Mouse (Mus musculus): Measurements from ENCODE around the gene Tox2. TPM values are rescaled to one million over a fixed set of nuclear protein-coding genes. Genes with fewer than 3 reads are reported as not detected.

Tox2 gene
- total and polyA plus RNA-seq, 2 experiments from 2014 or later = 8.0 to 35.2 TPM

DNA sequence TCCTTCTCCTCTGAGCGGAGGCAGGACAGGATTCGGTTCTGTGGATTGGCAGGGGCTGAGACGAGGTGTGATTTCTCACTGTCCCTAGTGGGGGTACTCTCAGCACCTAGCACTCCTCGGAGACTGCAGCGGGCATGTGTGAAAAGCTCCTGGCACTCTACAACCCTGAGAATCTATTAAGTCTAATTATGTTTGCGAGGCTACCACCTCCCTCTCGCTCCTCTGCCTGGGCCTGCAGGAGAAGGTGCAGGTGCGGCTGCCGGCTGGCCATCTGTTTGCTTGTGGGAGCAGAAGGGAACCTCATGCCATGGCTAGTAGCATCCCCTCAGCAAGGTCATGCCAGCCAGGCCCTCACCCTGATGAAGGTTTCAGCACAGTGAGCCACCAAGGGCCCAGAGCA is 100.1 kb downstream of the Tox2 start:
- no peak for DNase-seq
- no peak overlapping the region for H3K4me2 ChIP-seq (ENCODE audit: low read depth)
- H3K4me3 ChIP-seq (ENCODE audit: low read depth, low read length) = no peak overlapping the region
- H3K9ac ChIP-seq = no peak overlapping the region
- peaks cover 29% of the 10 kb centered on the region for H3K27me3 ChIP-seq (ENCODE audit: insufficient read depth, low read length)
- no peak overlapping the region for H3K27ac ChIP-seq (ENCODE audit: low read depth, low read length)
- WGBS = 42% methylated on average over 9 of the region's 9 CpGs
- ATAC-seq = no peak
- H3K4me1 ChIP-seq (ENCODE audit: insufficient read depth) = peaks cover 11% of the 10 kb centered on the region; the same call in 1 of the 2 replicates
- no peaks in the 10 kb centered on the region for H3K36me3 ChIP-seq (ENCODE audit: insufficient read depth)
- TF ChIP-seq CTCF (IDR thresholded peaks at IDR 0.05; ENCODE audit: low read depth) = no peak
- no peaks in the 10 kb centered on the region for H3K9me3 ChIP-seq (ENCODE audit: low read length)

DNA sequence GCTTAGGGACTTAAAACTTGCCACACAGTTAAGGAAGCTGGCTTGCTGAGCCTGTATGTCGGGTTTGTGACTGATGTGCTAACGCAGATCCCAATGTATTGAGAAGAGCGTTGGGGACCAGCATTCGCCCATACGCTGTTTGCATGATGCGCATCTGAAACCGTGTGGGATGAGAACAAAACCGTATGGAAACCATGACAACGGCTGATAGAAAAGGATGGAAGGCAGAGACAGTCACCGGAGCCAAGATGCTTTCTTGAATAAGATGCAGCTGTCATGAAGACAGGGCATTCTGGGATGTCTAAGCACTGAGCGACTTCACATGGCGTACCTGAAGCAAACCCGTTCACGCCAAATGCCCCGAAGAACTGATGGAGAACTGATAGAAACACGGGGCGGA is 106.5 kb downstream of the Tox2 start:
- 61% methylated on average over 17 of the region's 17 CpGs for WGBS
- ATAC-seq (peak; percentile 76), DNase-seq (peak; percentile 74)
- H3K9me3 ChIP-seq (ENCODE audit: low read length) = no peaks in the 10 kb centered on the region
- no peak overlapping the region for H3K4me3 ChIP-seq (ENCODE audit: low read depth, low read length)
- H3K9ac ChIP-seq = no peak overlapping the region
- peaks cover 7% of the 10 kb centered on the region; the same call in 1 of the 2 replicates for H3K27me3 ChIP-seq (ENCODE audit: insufficient read depth, low read length)
- no peak overlapping the region for H3K4me2 ChIP-seq (ENCODE audit: low read depth)
- H3K4me1 ChIP-seq (ENCODE audit: insufficient read depth) = 0 out of 2 replicates have a peak, but pooled peaks cover 2% of the 10 kb centered on the region
- TF ChIP-seq CTCF (IDR thresholded peaks at IDR 0.05; ENCODE audit: low read depth) = no peak
- 0 out of 2 replicates have a peak overlapping the region, but pooled peaks have one; percentile 30 for H3K27ac ChIP-seq (ENCODE audit: low read depth, low read length)
- no peaks in the 10 kb centered on the region for H3K36me3 ChIP-seq (ENCODE audit: insufficient read depth)

DNA sequence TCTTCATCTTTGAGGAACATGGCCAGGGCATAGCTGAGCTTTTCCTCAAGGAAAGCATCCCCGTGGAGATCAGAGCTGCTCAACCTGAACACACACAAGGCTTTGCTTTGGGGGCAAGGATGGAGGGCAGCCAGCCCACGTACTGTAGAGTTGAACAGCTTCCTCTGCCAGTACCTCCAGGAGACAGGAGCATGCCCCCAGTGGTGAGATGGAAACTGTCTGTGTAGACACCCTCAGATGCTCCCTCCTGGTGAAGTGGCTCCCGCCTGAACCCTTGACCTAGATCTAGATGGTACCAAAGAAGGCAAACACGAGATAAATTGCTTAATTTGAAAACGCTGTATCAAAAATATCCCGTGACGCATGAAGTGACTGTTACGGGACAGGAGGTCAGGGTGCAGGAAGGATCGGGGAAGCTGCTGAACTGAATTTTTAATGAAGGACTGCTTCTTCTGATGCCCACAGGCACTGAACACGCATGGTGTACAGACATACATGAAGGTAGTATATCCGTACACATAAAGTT is 107.3 kb downstream of the Tox2 start:
- Histone ChIP-seq H3K27me3 (ENCODE audit: insufficient read depth, low read length) (peaks cover 3% of the 10 kb centered on the region; the same call in 1 of the 2 replicates), H3K27ac (ENCODE audit: low read depth, low read length) (no peak overlapping the region), H3K9ac (no peak overlapping the region), H3K4me3 (ENCODE audit: low read depth, low read length) (no peak overlapping the region), H3K9me3 (ENCODE audit: low read length) (no peaks in the 10 kb centered on the region), H3K4me1 (ENCODE audit: insufficient read depth) (0 out of 2 replicates have a peak, but pooled peaks cover 2% of the 10 kb centered on the region), H3K36me3 (ENCODE audit: insufficient read depth) (no peaks in the 10 kb centered on the region), H3K4me2 (ENCODE audit: low read depth) (no peak overlapping the region)
- ATAC-seq (no peak; the same call in 1 of the 2 replicates), DNase-seq (no peak)
- TF ChIP-seq CTCF (IDR thresholded peaks at IDR 0.05; ENCODE audit: low read depth) = peak; percentile 31; the same call in 1 of the 2 replicates
- 81% methylated on average over 11 of the region's 11 CpGs for WGBS

DNA sequence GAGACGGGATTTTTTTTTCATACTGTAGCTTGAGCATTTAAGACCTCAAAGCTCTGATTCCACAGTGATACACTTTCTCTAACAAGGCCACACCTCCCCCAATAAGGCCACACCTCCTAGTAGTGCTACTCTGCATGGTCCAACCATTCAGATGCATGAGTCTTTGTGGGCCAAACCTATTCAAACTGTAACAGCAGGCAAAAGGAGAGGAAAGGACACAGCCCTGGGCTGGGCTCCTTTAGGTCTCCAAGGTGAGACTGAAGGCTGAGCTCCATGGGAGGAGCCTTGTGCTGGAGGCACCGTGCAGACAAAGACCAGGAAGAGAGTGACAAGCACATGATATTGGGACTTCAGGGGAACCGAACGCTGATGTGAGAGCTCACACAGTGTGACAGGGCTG is 114.4 kb downstream of the Tox2 start:
- ATAC-seq (no peak), DNase-seq (no peak)
- no peaks in the 10 kb centered on the region; the same call in 1 of the 2 replicates for H3K36me3 ChIP-seq (ENCODE audit: insufficient read depth)
- 80% methylated on average over 4 of the region's 4 CpGs for WGBS
- TF ChIP-seq CTCF (IDR thresholded peaks at IDR 0.05; ENCODE audit: low read depth) = no peak
- no peak overlapping the region for H3K27ac ChIP-seq (ENCODE audit: low read depth, low read length)
- H3K27me3 ChIP-seq (ENCODE audit: insufficient read depth, low read length) = no peaks in the 10 kb centered on the region
- no peaks in the 10 kb centered on the region for H3K9me3 ChIP-seq (ENCODE audit: low read length)
- H3K4me3 ChIP-seq (ENCODE audit: low read depth, low read length) = no peak overlapping the region
- no peak overlapping the region for H3K4me2 ChIP-seq (ENCODE audit: low read depth)
- H3K4me1 ChIP-seq (ENCODE audit: insufficient read depth) = no peaks in the 10 kb centered on the region
- H3K9ac ChIP-seq = no peak overlapping the region

DNA sequence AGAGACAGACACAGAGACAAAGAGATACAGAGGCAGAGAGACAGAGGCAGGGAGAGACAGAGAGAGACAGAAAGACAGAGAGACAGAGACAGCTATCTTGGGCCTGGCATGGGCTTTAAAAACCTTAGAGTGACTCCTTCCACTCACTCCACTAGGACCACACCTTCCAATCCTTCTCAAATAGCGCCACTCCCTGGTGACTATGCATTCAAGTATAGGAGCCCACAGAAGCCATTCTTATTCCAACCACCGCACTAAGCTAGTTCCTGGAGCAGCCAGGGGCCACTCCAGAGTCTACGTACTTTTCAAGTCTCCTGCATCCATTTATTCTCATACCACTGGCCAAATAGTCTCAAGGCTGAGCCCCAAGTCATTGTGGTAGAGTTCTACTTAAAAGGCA is 115.9 kb downstream of the Tox2 start:
- DNase-seq (no peak), ATAC-seq (no peak; the same call in 1 of the 2 replicates)
- H3K9ac ChIP-seq = no peak overlapping the region
- no peaks in the 10 kb centered on the region for H3K4me1 ChIP-seq (ENCODE audit: insufficient read depth)
- 77% methylated on average over 3 of the region's 3 CpGs for WGBS
- no peak overlapping the region for H3K4me3 ChIP-seq (ENCODE audit: low read depth, low read length)
- no peak overlapping the region for H3K4me2 ChIP-seq (ENCODE audit: low read depth)
- no peaks in the 10 kb centered on the region; the same call in 1 of the 2 replicates for H3K36me3 ChIP-seq (ENCODE audit: insufficient read depth)
- TF ChIP-seq CTCF (IDR thresholded peaks at IDR 0.05; ENCODE audit: low read depth) = peak; percentile 47
- no peaks in the 10 kb centered on the region for H3K9me3 ChIP-seq (ENCODE audit: low read length)
- H3K27ac ChIP-seq (ENCODE audit: low read depth, low read length) = no peak overlapping the region
- H3K27me3 ChIP-seq (ENCODE audit: insufficient read depth, low read length) = no peaks in the 10 kb centered on the region

DNA sequence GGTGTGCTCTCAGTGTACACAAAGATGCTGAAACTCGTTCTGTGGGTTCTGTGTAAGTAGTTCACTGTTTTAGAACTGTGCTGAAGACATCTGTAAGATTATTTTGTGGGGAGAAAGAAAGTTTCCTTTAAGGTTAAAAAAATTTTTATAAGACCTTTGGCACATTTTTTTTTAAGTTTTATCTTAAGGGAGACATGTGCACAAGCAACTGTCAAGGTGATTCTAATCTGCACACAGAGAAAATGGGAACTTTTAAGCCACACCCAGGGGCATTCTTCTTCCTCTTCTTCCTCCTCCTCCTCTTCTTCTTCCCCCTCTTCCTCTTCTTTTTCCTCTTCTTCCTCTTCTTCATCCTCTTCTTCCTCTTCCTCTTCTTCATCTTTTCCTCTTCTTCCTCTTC is 120.2 kb downstream of the Tox2 start:
- Histone ChIP-seq H3K9ac (no peak overlapping the region), H3K36me3 (ENCODE audit: insufficient read depth) (no peaks in the 10 kb centered on the region), H3K4me1 (ENCODE audit: insufficient read depth) (no peaks in the 10 kb centered on the region), H3K4me3 (ENCODE audit: low read depth, low read length) (no peak overlapping the region), H3K9me3 (ENCODE audit: low read length) (no peaks in the 10 kb centered on the region), H3K4me2 (ENCODE audit: low read depth) (no peak overlapping the region), H3K27me3 (ENCODE audit: insufficient read depth, low read length) (0 out of 2 replicates have a peak, but pooled peaks cover 8% of the 10 kb centered on the region), H3K27ac (ENCODE audit: low read depth, low read length) (no peak overlapping the region)
- DNase-seq (no peak), ATAC-seq (no peak)
- no peak for TF ChIP-seq CTCF (IDR thresholded peaks at IDR 0.05; ENCODE audit: low read depth)
- 45% methylated on average over 1 of the region's 1 CpGs for WGBS

DNA sequence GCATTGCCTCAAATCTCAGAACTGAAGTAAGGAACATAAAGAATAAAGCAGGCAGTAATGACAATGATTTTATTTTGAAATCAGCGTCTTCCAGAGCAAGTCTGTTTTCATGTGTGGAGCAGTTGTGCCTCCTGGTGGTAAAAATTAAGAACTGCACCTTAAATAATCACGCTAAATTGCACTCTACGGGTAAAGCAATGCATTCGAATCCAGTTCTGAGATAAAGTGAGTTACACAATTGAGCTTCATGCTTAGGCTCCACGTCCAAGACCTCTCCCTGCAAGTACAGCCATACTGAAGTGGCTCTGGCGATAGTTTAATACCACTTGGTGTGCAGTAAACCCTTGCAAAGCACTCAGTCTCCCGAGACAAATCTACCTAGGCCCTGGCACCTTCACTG is 127.8 kb downstream of the Tox2 start:
- Histone ChIP-seq H3K9me3 (ENCODE audit: low read length) (no peaks in the 10 kb centered on the region), H3K4me1 (ENCODE audit: insufficient read depth) (no peaks in the 10 kb centered on the region), H3K4me2 (ENCODE audit: low read depth) (no peak overlapping the region), H3K27me3 (ENCODE audit: insufficient read depth, low read length) (peaks cover 13% of the 10 kb centered on the region), H3K4me3 (ENCODE audit: low read depth, low read length) (no peak overlapping the region), H3K9ac (no peak overlapping the region), H3K36me3 (ENCODE audit: insufficient read depth) (no peaks in the 10 kb centered on the region), H3K27ac (ENCODE audit: low read depth, low read length) (no peak overlapping the region)
- ATAC-seq = peak; percentile 32; the same call in 1 of the 2 replicates
- 21% methylated on average over 7 of the region's 7 CpGs for WGBS
- peak; percentile 88 for DNase-seq
- peak; percentile 93 for TF ChIP-seq CTCF (IDR thresholded peaks at IDR 0.05; ENCODE audit: low read depth)

Data from forebrain, postnatal 0 days (tissue).